Mouse (Mus musculus) erythroblast, embryonic 14.5 days (primary cell): ENCODE data around the gene Tmem273.

Source experiments
- GATA1 ChIP-seq: IDR thresholded peaks from 2 replicates; pipeline ENCODE4 v1.6.1; 2012; ENCODE audit warnings: low read length, inconsistent platforms, mixed read lengths
- TAL1 ChIP-seq: IDR thresholded peaks from 3 replicates; pipeline ENCODE4 v1.6.1; 2012; ENCODE audit warnings: low read length, inconsistent platforms, mixed read lengths

DNA sequence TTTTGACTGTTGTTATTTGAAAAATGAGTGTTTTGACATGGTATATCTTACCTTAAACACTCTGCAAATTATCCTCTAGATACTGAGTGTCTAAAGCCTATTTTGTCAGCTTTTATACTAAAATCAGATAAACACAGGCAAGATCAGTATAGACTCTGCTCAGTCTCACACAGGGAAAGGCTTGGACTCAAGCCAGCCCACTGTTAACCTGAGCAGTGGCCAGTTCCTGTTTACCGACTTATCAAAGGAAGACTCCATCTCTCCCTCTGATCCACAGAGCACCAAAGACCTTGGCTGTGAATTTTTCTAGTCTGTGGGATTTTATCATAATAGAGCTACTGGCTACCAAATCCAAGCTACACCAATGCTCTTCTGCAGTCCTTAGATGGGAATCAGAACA is 31.5 kb upstream of the Tmem273 start:
- TF ChIP-seq GATA1 (no peak), TAL1 (no peak)
